Mouse (Mus musculus) testis, adult 2 months (tissue): ENCODE data around the gene Muc4.

ENCODE experiments used
- CTCF ChIP-seq: fragments of 200-500 bp; IDR thresholded peaks from 2 replicates; pipeline ENCODE4 v1.5.1; 2012; ENCODE audit warnings: low read depth, mild to moderate bottlenecking, inconsistent platforms, low read length, moderate library complexity; ENCODE audit not compliant: control insufficient read depth, insufficient read depth, insufficient replicate concordance
- POLR2A ChIP-seq: fragments of 200-500 bp; IDR thresholded peaks from 2 replicates; pipeline ENCODE4 v1.6.1; 2012; ENCODE audit warnings: low read depth, mild to moderate bottlenecking, inconsistent platforms, low read length, moderate library complexity; ENCODE audit not compliant: control insufficient read depth

- TF ChIP-seq CTCF (no peak), POLR2A (no peak)
Observed at GRCm38 (mm10) chr16:32818441-32818840, 82.8 kb downstream of the Muc4 start.
